In genomic region chr7:43470373-43470772, GRCm38 (mm10) we compare ENCODE assay signal across 9 mouse cellular contexts. TPM values are rescaled to one million over a fixed set of nuclear protein-coding genes. Genes with fewer than 3 reads are reported as not detected.
DNase-seq lines count a peak whose midpoint lies in the region; ATAC-seq and TF ChIP-seq lines count a peak whose summit lies in the region.
"Had no signal": no experiment of that assay in that cellular context is flagged by ENCODE, and none has a peak within 500 bp of the region (broad histone marks: within the 10 kb centered on the region; RNA-seq: fewer than 3 reads in every experiment).

No protein-coding gene starts in this region.

- no peak overlapping the region for H3K27ac ChIP-seq in liver, embryonic 12.5 days
- no peak overlapping the region for H3K27ac ChIP-seq in bone marrow macrophage, adult 2 months (ENCODE audit: insufficient read depth, low read depth, low read length)

- WGBS in liver, embryonic 12.5 days (ENCODE audit: insufficient replicate concordance): 30% methylated on average over 8 of the region's 8 CpGs

- H3K4me3 ChIP-seq in liver, embryonic 12.5 days: no peak overlapping the region
- H3K4me3 ChIP-seq in bone marrow macrophage, adult 2 months (ENCODE audit: insufficient read depth, low read length): no peak overlapping the region

- TF ChIP-seq CTCF in bone marrow macrophage, adult 2 months (IDR thresholded peaks at IDR 0.05; ENCODE audit: low read depth, low read length): peak; percentile 82

- H3K27me3 ChIP-seq in liver, embryonic 12.5 days (replicated peaks): peaks cover 27% of the 10 kb centered on the region

- H3K36me3 ChIP-seq in liver, embryonic 12.5 days: no peaks in the 10 kb centered on the region

- no peak for ATAC-seq in liver, embryonic 12.5 days

- H3K9ac ChIP-seq in liver, embryonic 12.5 days: no peak overlapping the region

- DNase-seq in cerebellum, postnatal 10 days: peak; percentile 62 to 71
- no peak for DNase-seq in cerebellum, adult 9-10 months
- DNase-seq in liver: peak; percentile 52
- DNase-seq in lung, postnatal 14 days: peak; percentile 43
- DNase-seq in frontal cortex, postnatal 10 days (ENCODE audit: low spot score in 2 of 2): no peak
- no peak for DNase-seq in gastrocnemius, postnatal 10 days

- no peak overlapping the region for H3K4me2 ChIP-seq in liver, embryonic 12.5 days

- H3K4me1 ChIP-seq in liver, embryonic 12.5 days: peaks cover 10% of the 10 kb centered on the region
- no peaks in the 10 kb centered on the region for H3K4me1 ChIP-seq in bone marrow macrophage, adult 2 months (ENCODE audit: control insufficient read depth, insufficient read depth, low read length)

- no peak for TF ChIP-seq POLR2A in bone marrow macrophage, adult 2 months (IDR thresholded peaks at IDR 0.05; ENCODE audit: borderline replicate concordance, low read depth, low read length)

- no peaks in the 10 kb centered on the region for H3K9me3 ChIP-seq in liver, embryonic 12.5 days (replicated peaks)

RNA-seq across cellular contexts. Expression of gene Vsig10l, which starts 7.4 kb away (rescaled TPM):
- polyA plus RNA-seq in liver, embryonic 12.5 days (2016; fragmentation: Nextera tagmentation; extraction: Ambion mirVana): 1.2 and 2.3 TPM in 2 replicates
- 4.5 and 4.9 TPM in 2 replicates for polyA plus RNA-seq in bone marrow macrophage, adult 2 months (2012; ENCODE audit: insufficient read depth, insufficient read length, missing spikeins)
- 1 to 10 TPM; 1.4 to 3.8 TPM for total RNA-seq in gastrocnemius, postnatal 10 days (2021)

RNA-seq across cellular contexts. Expression of gene Iglon5, which starts 19.5 kb away (rescaled TPM):
- polyA plus RNA-seq in liver, embryonic 12.5 days (2016; fragmentation: Nextera tagmentation; extraction: Ambion mirVana): 0.05 TPM in 1 of 2 replicates, not detected in the other
- not detected in 2 replicates for polyA plus RNA-seq in bone marrow macrophage, adult 2 months (2012; ENCODE audit: insufficient read depth, insufficient read length, missing spikeins)
- total RNA-seq in gastrocnemius, postnatal 10 days (2021): 1 to 10 TPM; 1.2 to 1.3 TPM
- total RNA-seq: hematopoietic stem cell, adult 5-6 weeks had no signal

RNA-seq across cellular contexts. Expression of gene Gm45233, which starts 26.4 kb away (rescaled TPM):
- 0.26 and 0.59 TPM in 2 replicates for polyA plus RNA-seq in liver, embryonic 12.5 days (2016; fragmentation: Nextera tagmentation; extraction: Ambion mirVana)
- polyA plus RNA-seq in bone marrow macrophage, adult 2 months (2012; ENCODE audit: insufficient read depth, insufficient read length, missing spikeins): not detected in 2 replicates
- total RNA-seq in gastrocnemius, postnatal 10 days (2021): 1 to 10 TPM in 1 of 2 experiments, under 1 TPM in 1; 0.66 to 1.2 TPM

RNA-seq across cellular contexts. Expression of gene Etfb, which starts 26.5 kb away (rescaled TPM):
- polyA plus RNA-seq in liver, embryonic 12.5 days (2016; fragmentation: Nextera tagmentation; extraction: Ambion mirVana): 238 and 249 TPM in 2 replicates
- polyA plus RNA-seq in bone marrow macrophage, adult 2 months (2012; ENCODE audit: insufficient read depth, insufficient read length, missing spikeins): 79.5 and 87.0 TPM in 2 replicates
- 100 to 1,000 TPM; 346 to 421 TPM for total RNA-seq in gastrocnemius, postnatal 10 days (2021)

RNA-seq across cellular contexts. Expression of gene Cldnd2, which starts 29.8 kb away (rescaled TPM):
- not detected in 2 replicates for polyA plus RNA-seq in liver, embryonic 12.5 days (2016; fragmentation: Nextera tagmentation; extraction: Ambion mirVana)
- polyA plus RNA-seq in bone marrow macrophage, adult 2 months (2012; ENCODE audit: insufficient read depth, insufficient read length, missing spikeins): not detected in 2 replicates
- total RNA-seq in gastrocnemius, postnatal 10 days (2021): not detected
- total RNA-seq: hematopoietic stem cell, adult 5-6 weeks had no signal

Comparison
In these comparisons a context has a peak if more than half of its experiments do, and no peak if none do; other contexts are left out.
1. DNase-seq: peak in cerebellum, postnatal 10 days (2 of 2), liver (single experiment) and lung, postnatal 14 days (single experiment); none in cerebellum, adult 9-10 months (single experiment), frontal cortex, postnatal 10 days (0 of 2) and gastrocnemius, postnatal 10 days (single experiment).